Mouse (Mus musculus) liver, adult 10 weeks (tissue): Measurements from ENCODE around the gene Fam160b1. TPM values are rescaled to one million over a fixed set of nuclear protein-coding genes. Genes with fewer than 3 reads are reported as not detected.

ENCODE experiments used
- polyA plus RNA-seq: library from polyadenylated mRNA; stranded (reverse); fragments of 350-450 nt; fragmentation: Illumina TruSeq; extraction: RNeasy Lipid Tissue Mini Kit (QIAGEN cat#74804); gene quantifications from one replicate; pipeline ENCODE4 v1.2.3, GENCODE M21; 2014; ENCODE audit warnings: low read depth, low replicate concordance

Fam160b1 gene
- 19.2 TPM for polyA plus RNA-seq

DNA sequence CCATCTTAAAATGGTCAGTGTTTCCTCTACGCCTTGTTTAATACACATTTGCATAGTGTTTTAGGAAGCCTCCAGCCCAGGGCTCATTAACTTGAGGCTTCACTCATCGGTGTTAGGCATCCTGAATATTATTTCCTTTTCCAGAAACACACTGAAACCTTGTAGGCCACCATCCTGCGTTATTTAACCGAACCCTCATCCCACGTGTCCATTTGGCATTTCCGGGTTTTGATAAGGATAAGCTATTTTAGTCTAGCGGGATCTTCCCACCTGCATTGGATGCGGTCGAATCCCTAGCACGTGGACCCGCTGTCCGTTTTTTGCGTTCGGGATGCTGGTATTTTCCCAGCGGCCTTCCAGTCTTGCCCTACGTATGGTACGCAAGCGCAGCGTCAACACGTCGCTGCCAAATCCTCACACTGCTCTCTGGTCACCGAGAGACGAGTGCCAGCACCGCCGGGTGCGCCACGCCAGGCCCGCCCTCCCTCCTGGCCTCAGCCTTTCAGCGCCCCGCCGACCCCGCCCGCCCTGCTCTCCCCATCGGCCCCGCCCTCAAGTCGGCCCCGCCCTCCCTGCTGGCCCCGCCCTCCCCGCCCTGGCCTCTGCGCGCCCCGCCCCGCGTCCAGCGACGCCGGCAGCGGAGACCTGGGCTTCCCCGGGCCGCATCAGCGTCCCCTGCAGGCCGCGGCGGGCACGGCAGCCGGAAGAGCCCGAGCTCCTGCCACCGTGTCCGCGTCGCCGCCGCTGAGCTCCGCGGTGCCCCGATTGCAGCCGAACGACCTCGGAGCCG lies at the start of gene Fam160b1:
Fam160b1 (plus strand) TSS at position 340 of the 790 bp plus-strand sequence.

DNA sequence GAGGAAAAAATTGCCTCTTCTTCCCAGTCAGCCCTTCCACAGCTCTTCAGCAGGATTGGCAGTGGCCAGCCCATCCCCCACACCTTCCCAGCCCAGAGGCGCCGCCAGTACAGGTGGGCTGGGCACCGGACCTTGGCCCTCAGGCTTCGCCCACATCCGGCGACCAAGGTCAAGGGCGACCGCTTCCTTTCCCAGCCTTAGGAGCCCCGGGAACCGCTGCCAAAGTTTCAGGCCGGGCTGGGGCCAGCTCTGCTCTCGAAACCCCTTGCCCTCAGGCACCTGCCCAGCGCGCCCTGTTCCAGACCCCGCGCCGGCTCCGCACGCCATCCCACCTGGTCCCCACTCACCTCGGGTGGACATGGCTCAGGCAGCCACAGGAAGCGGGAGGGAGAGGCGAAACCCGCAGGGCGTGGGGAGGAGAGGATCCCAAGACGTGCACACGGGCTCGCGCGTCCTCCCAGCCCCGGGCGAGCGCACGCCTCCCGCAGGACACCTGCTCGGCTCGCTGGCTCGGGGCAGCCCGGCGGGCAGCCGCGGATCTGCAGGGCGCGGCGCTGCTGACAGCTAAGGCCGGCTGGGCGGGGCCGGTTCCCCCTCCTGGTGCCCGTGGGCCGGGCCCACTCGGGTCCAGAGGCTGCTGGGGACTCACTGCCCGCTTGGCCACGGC lies 46.0 kb upstream of the Fam160b1 start, which contains the start of gene Ablim1:
Ablim1 (minus strand) TSS at position 574 of the 667 bp plus-strand sequence.

Other genes with a start within 250 kb of the Fam160b1 start
- gene Ablim1, start 45.8 kb upstream of the Fam160b1 start, polyA plus RNA-seq = 14.0 TPM
- gene Trub1, start 92.2 kb downstream of the Fam160b1 start, polyA plus RNA-seq = 10.3 TPM